Mouse (Mus musculus) gastrocnemius, adult 8-10 months (tissue): ENCODE results near the gene Nup214. TPM values are rescaled to one million over a fixed set of nuclear protein-coding genes. Genes with fewer than 3 reads are reported as not detected.

ENCODE experiments used
- DNase-seq, 2 experiments: peaks; one replicate each; pipeline ENCODE4 v3.0.0; 2022; ENCODE audit warnings: low spot score in 2 of 2
- total RNA-seq, 4 experiments: library from RNA; stranded (reverse); gene quantifications; 2 replicates each; pipeline ENCODE4 v1.2.4; 2022

The Nup214 gene
- total RNA-seq, 4 experiments from 2014 or later = 16.0 to 20.5 (median 18.3) TPM

- DNase-seq = no peak
These were observed 69.6 kb downstream of the Nup214 start for GRCm38 (mm10) chr2:32043836-32044235.

- DNase-seq = peak; percentile 53 to 71
These were observed 71.1 kb downstream of the Nup214 start for GRCm38 (mm10) chr2:32045375-32045774.

- no peak for DNase-seq
These were observed 71.8 kb downstream of the Nup214 start for GRCm38 (mm10) chr2:32046009-32046408.

- no peak for DNase-seq
These were observed 73.1 kb downstream of the Nup214 start for GRCm38 (mm10) chr2:32047323-32047722.

- DNase-seq = no peak
These were observed 77.6 kb downstream of the Nup214 start for GRCm38 (mm10) chr2:32051791-32052190.

- DNase-seq = no peak
These were observed 78.2 kb downstream of the Nup214 start for GRCm38 (mm10) chr2:32052418-32052817.

GRCm38 (mm10) chr2:32055357-32055965 is 81.2 kb downstream of the Nup214 start:
- no peak for DNase-seq

GRCm38 (mm10) chr2:32056524-32056923 is 82.3 kb downstream of the Nup214 start:
- no peak for DNase-seq

GRCm38 (mm10) chr2:32057360-32057759 is 83.1 kb downstream of the Nup214 start:
- no peak for DNase-seq

GRCm38 (mm10) chr2:32057794-32058193 is 83.6 kb downstream of the Nup214 start:
- no peak for DNase-seq

- no peak for DNase-seq
These were observed 84.0 kb downstream of the Nup214 start for GRCm38 (mm10) chr2:32058241-32058640.

GRCm38 (mm10) chr2:32058716-32059115 is 84.5 kb downstream of the Nup214 start:
- no peak for DNase-seq

- no peak for DNase-seq
These were observed 85.4 kb downstream of the Nup214 start for GRCm38 (mm10) chr2:32059613-32060012.

- DNase-seq = no peak
These were observed 86.1 kb downstream of the Nup214 start for GRCm38 (mm10) chr2:32060228-32060805.

GRCm38 (mm10) chr2:32061189-32061588 is 87.0 kb downstream of the Nup214 start:
- no peak for DNase-seq

GRCm38 (mm10) chr2:32061722-32062505 is 87.7 kb downstream of the Nup214 start:
- no peak for DNase-seq

- DNase-seq = no peak
These were observed 88.6 kb downstream of the Nup214 start for GRCm38 (mm10) chr2:32062626-32063410.

- DNase-seq = no peak
These were observed 89.4 kb downstream of the Nup214 start for GRCm38 (mm10) chr2:32063451-32064151.

- DNase-seq = peak in 1 of 2 experiments; percentile 57
These were observed 90.7 kb downstream of the Nup214 start for GRCm38 (mm10) chr2:32064913-32065312.

- no peak for DNase-seq
These were observed 91.1 kb downstream of the Nup214 start for GRCm38 (mm10) chr2:32065371-32065791.

GRCm38 (mm10) chr2:32066005-32066404 is 91.8 kb downstream of the Nup214 start:
- no peak for DNase-seq
